Mouse (Mus musculus): ENCODE data around the gene Gm20716. TPM values are rescaled to one million over a fixed set of nuclear protein-coding genes. Genes with fewer than 3 reads are reported as not detected.

Gene Gm20716
- polyA plus RNA-seq, 1 experiment: 32.5 TPM

GRCm38 (mm10) chr2:168156361-168156760, 73.8 kb downstream of the Gm20716 start:
- no peak overlapping the region for H3K4me3 ChIP-seq (ENCODE audit: insufficient read depth, low read length)
- peaks cover 3% of the 10 kb centered on the region; the same call in 1 of the 2 replicates for H3K4me1 ChIP-seq (ENCODE audit: control insufficient read depth, insufficient read depth, low read length)
- TF ChIP-seq CTCF (IDR thresholded peaks at IDR 0.05; ENCODE audit: extremely low read depth, insufficient read depth, low read length) (no peak), POLR2A (IDR thresholded peaks at IDR 0.05; ENCODE audit: extremely low read depth, insufficient read depth, low read length) (no peak)
- H3K27ac ChIP-seq (ENCODE audit: insufficient read depth, low read length): no peak overlapping the region

- Histone ChIP-seq H3K4me1 (ENCODE audit: control insufficient read depth, insufficient read depth, low read length) (peaks cover 1% of the 10 kb centered on the region; the same call in 1 of the 2 replicates), H3K27ac (ENCODE audit: insufficient read depth, low read length) (no peak overlapping the region), H3K4me3 (ENCODE audit: insufficient read depth, low read length) (no peak overlapping the region)
- no peak for TF ChIP-seq CTCF (IDR thresholded peaks at IDR 0.05; ENCODE audit: extremely low read depth, insufficient read depth, low read length)
- TF ChIP-seq POLR2A (IDR thresholded peaks at IDR 0.05; ENCODE audit: extremely low read depth, insufficient read depth, low read length): no peak
Measured at GRCm38 (mm10) chr2:168155666-168156065, 74.5 kb downstream of the Gm20716 start.

- no peak overlapping the region for H3K4me3 ChIP-seq (ENCODE audit: insufficient read depth, low read length)
- H3K4me1 ChIP-seq (ENCODE audit: control insufficient read depth, insufficient read depth, low read length): peaks cover 1% of the 10 kb centered on the region; the same call in 1 of the 2 replicates
- TF ChIP-seq POLR2A (IDR thresholded peaks at IDR 0.05; ENCODE audit: extremely low read depth, insufficient read depth, low read length) (no peak), CTCF (IDR thresholded peaks at IDR 0.05; ENCODE audit: extremely low read depth, insufficient read depth, low read length) (0 out of 2 replicates have a peak, but pooled peaks have one; percentile 24)
- no peak overlapping the region for H3K27ac ChIP-seq (ENCODE audit: insufficient read depth, low read length)
Measured at GRCm38 (mm10) chr2:168154090-168154881, 75.9 kb downstream of the Gm20716 start.

- TF ChIP-seq CTCF (IDR thresholded peaks at IDR 0.05; ENCODE audit: extremely low read depth, insufficient read depth, low read length): no peak
- TF ChIP-seq POLR2A (IDR thresholded peaks at IDR 0.05; ENCODE audit: extremely low read depth, insufficient read depth, low read length): no peak
- Histone ChIP-seq H3K4me3 (ENCODE audit: insufficient read depth, low read length) (no peak overlapping the region), H3K27ac (ENCODE audit: insufficient read depth, low read length) (no peak overlapping the region), H3K4me1 (ENCODE audit: control insufficient read depth, insufficient read depth, low read length) (no peaks in the 10 kb centered on the region)
Measured at GRCm38 (mm10) chr2:168149241-168149640, 80.9 kb downstream of the Gm20716 start.

- TF ChIP-seq CTCF (IDR thresholded peaks at IDR 0.05; ENCODE audit: extremely low read depth, insufficient read depth, low read length): no peak
- TF ChIP-seq POLR2A (IDR thresholded peaks at IDR 0.05; ENCODE audit: extremely low read depth, insufficient read depth, low read length): no peak
- H3K27ac ChIP-seq (ENCODE audit: insufficient read depth, low read length): no peak overlapping the region
- H3K4me3 ChIP-seq (ENCODE audit: insufficient read depth, low read length): no peak overlapping the region
- H3K4me1 ChIP-seq (ENCODE audit: control insufficient read depth, insufficient read depth, low read length): 0 out of 2 replicates have a peak, but pooled peaks cover 1% of the 10 kb centered on the region
Measured at GRCm38 (mm10) chr2:168147722-168148432, 82.3 kb downstream of the Gm20716 start.

GRCm38 (mm10) chr2:168145437-168145836, 84.7 kb downstream of the Gm20716 start:
- Histone ChIP-seq H3K27ac (ENCODE audit: insufficient read depth, low read length) (no peak overlapping the region), H3K4me3 (ENCODE audit: insufficient read depth, low read length) (no peak overlapping the region), H3K4me1 (ENCODE audit: control insufficient read depth, insufficient read depth, low read length) (0 out of 2 replicates have a peak, but pooled peaks cover 1% of the 10 kb centered on the region)
- TF ChIP-seq POLR2A (IDR thresholded peaks at IDR 0.05; ENCODE audit: extremely low read depth, insufficient read depth, low read length): no peak
- TF ChIP-seq CTCF (IDR thresholded peaks at IDR 0.05; ENCODE audit: extremely low read depth, insufficient read depth, low read length): no peak

- Histone ChIP-seq H3K4me3 (ENCODE audit: insufficient read depth, low read length) (no peak overlapping the region), H3K4me1 (ENCODE audit: control insufficient read depth, insufficient read depth, low read length) (0 out of 2 replicates have a peak, but pooled peaks cover 1% of the 10 kb centered on the region), H3K27ac (ENCODE audit: insufficient read depth, low read length) (no peak overlapping the region)
- TF ChIP-seq CTCF (IDR thresholded peaks at IDR 0.05; ENCODE audit: extremely low read depth, insufficient read depth, low read length): no peak
- TF ChIP-seq POLR2A (IDR thresholded peaks at IDR 0.05; ENCODE audit: extremely low read depth, insufficient read depth, low read length): no peak
Measured at GRCm38 (mm10) chr2:168143794-168144193, 86.4 kb downstream of the Gm20716 start.

- Histone ChIP-seq H3K4me3 (ENCODE audit: insufficient read depth, low read length) (no peak overlapping the region), H3K27ac (ENCODE audit: insufficient read depth, low read length) (no peak overlapping the region), H3K4me1 (ENCODE audit: control insufficient read depth, insufficient read depth, low read length) (no peaks in the 10 kb centered on the region)
- TF ChIP-seq CTCF (IDR thresholded peaks at IDR 0.05; ENCODE audit: extremely low read depth, insufficient read depth, low read length) (no peak), POLR2A (IDR thresholded peaks at IDR 0.05; ENCODE audit: extremely low read depth, insufficient read depth, low read length) (no peak; the same call in 1 of the 2 replicates)
Measured at GRCm38 (mm10) chr2:168137161-168137560, 93.0 kb downstream of the Gm20716 start.

Other genes with a start within 250 kb of the Gm20716 start
- gene Ripor3, start 219.7 kb downstream of the Gm20716 start, polyA plus RNA-seq (2012; rRNA removed): 0.40 and 0.50 TPM in 2 replicates
- gene Pard6b, start 149.4 kb downstream of the Gm20716 start, polyA plus RNA-seq (2012; rRNA removed): 3.3 and 3.6 TPM in 2 replicates
- gene Adnp, start 23.3 kb downstream of the Gm20716 start, polyA plus RNA-seq (2012; rRNA removed): 33.0 and 34.5 TPM in 2 replicates
- 22.2 and 22.4 TPM in 2 replicates for gene Dpm1, start 227 bp upstream of the Gm20716 start, polyA plus RNA-seq (2012; rRNA removed)
- gene Mocs3, start 258 bp upstream of the Gm20716 start, polyA plus RNA-seq (2012; rRNA removed): 13.9 and 14.6 TPM in 2 replicates
- 5.9 and 7.2 TPM in 2 replicates for gene Kcng1, start 51.4 kb upstream of the Gm20716 start, polyA plus RNA-seq (2012; rRNA removed)